Mouse (Mus musculus): Measurements from ENCODE around the gene Olfr1239.

Gene Olfr1239

GRCm38 (mm10) chr2:89420307-89420706 is at the start of gene Olfr1239:
Gene Olfr1239, minus strand, starts transcription at chr2:89420407.
- DNase-seq (ENCODE audit: low read depth, low spot score): no peak

- DNase-seq (ENCODE audit: low read depth, low spot score): no peak
Observed at GRCm38 (mm10) chr2:89442900-89443299, 22.7 kb upstream of the Olfr1239 start, which contains the start of gene Olfr1240. Gene Olfr1240, minus strand, starts transcription at chr2:89443000.

- no peak for DNase-seq (ENCODE audit: low read depth, low spot score)
Observed at GRCm38 (mm10) chr2:89414557-89414956, 5.7 kb downstream of the Olfr1239 start.

- DNase-seq (ENCODE audit: low read depth, low spot score): no peak
Observed at GRCm38 (mm10) chr2:89409576-89409975, 10.6 kb downstream of the Olfr1239 start, which contains the start of gene Olfr1238. Gene Olfr1238, minus strand, starts transcription at chr2:89409676.

GRCm38 (mm10) chr2:89400882-89401281 is 19.3 kb downstream of the Olfr1239 start:
- DNase-seq (ENCODE audit: low read depth, low spot score): no peak

Data from c-Kit-negative CD71-positive TER-119-positive erythroid progenitor cells, embryonic 14.5 days (primary cell).